In the genomic region with DNA sequence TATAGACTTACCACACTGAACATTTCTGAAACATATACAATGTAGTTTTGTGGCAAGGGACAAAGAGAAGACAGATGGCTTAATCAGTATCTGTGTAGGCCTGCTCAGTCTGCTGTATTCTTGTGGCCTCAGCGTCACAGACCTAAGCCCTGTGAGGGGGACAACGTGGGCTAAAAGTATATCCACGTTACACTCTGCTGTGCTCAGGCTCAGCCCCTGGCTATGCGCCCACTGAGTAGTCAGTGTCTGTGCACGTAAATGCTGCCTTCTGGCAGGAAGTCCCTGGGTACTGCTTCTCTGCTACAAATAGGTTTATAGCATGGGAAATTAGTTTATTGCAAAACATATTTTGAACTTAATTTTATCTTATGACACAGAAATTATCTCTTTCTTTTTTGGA, we compare ENCODE assay signal across 12 mouse cellular contexts.
DNase-seq lines count a peak whose midpoint lies in the region; ATAC-seq and TF ChIP-seq lines count a peak whose summit lies in the region.
"Had no signal": no experiment of that assay in that cellular context is flagged by ENCODE, and none has a peak within 500 bp of the region (broad histone marks: within the 10 kb centered on the region; RNA-seq: fewer than 3 reads in every experiment).

No protein-coding gene starts in this region.

- H3K4me1 ChIP-seq in forebrain, embryonic 13.5 days, result peaks cover 23% of the 10 kb centered on the region
- H3K4me1 ChIP-seq in forebrain, embryonic 11.5 days (replicated peaks; ENCODE audit: control insufficient read depth, insufficient read depth, low read length), result no peaks in the 10 kb centered on the region
- H3K4me1 ChIP-seq in lung, embryonic 14.5 days (ENCODE audit: insufficient read depth), result no peaks in the 10 kb centered on the region
- H3K4me1 ChIP-seq in midbrain, postnatal 0 days (ENCODE audit: insufficient read depth, low read length), result no peaks in the 10 kb centered on the region
- H3K4me1 ChIP-seq: liver, embryonic 12.5 days had no signal

- no peak overlapping the region for H3K4me3 ChIP-seq in forebrain, embryonic 13.5 days
- no peak overlapping the region for H3K4me3 ChIP-seq in forebrain, embryonic 11.5 days (ENCODE audit: low read depth, low read length)
- H3K4me3 ChIP-seq in lung, embryonic 14.5 days (ENCODE audit: low read depth, low read length), result no peak overlapping the region
- H3K4me3 ChIP-seq in midbrain, postnatal 0 days (ENCODE audit: low read depth, low read length), result no peak overlapping the region
- H3K4me3 ChIP-seq: embryonic facial prominence, embryonic 13.5 days; heart, embryonic 10.5 days; liver, embryonic 12.5 days had no signal

- H3K27me3 ChIP-seq in forebrain, embryonic 13.5 days, result no peaks in the 10 kb centered on the region
- H3K27me3 ChIP-seq in forebrain, embryonic 11.5 days (ENCODE audit: control insufficient read depth, insufficient read depth, low read length), result no peaks in the 10 kb centered on the region
- H3K27me3 ChIP-seq in lung, embryonic 14.5 days (ENCODE audit: insufficient read depth, low read length), result no peaks in the 10 kb centered on the region
- H3K27me3 ChIP-seq in midbrain, postnatal 0 days (ENCODE audit: insufficient read depth, low read length), result no peaks in the 10 kb centered on the region
- H3K27me3 ChIP-seq: embryonic facial prominence, embryonic 13.5 days; liver, embryonic 12.5 days had no signal

- 0 out of 2 replicates have a peak, but pooled peaks have one; percentile 33 for ATAC-seq in forebrain, embryonic 13.5 days
- ATAC-seq in forebrain, embryonic 11.5 days (replicated peaks; ENCODE audit: low FRiP score), result no peak
- ATAC-seq in lung, embryonic 14.5 days (ENCODE audit: insufficient read depth), result no peak
- ATAC-seq in midbrain, postnatal 0 days (ENCODE audit: low FRiP score), result no peak
- ATAC-seq in erythroblast, adult 5-6 weeks (replicated peaks; ENCODE audit: low FRiP score, poor library complexity, severe bottlenecking), result no peak
- ATAC-seq: liver, embryonic 12.5 days had no signal

- no peak overlapping the region for H3K9ac ChIP-seq in forebrain, embryonic 13.5 days
- no peak overlapping the region for H3K9ac ChIP-seq in forebrain, embryonic 11.5 days (ENCODE audit: low read length)
- H3K9ac ChIP-seq in lung, embryonic 14.5 days, result no peak overlapping the region
- H3K9ac ChIP-seq in midbrain, postnatal 0 days (replicated peaks; ENCODE audit: low read length, poor library complexity, severe bottlenecking), result no peak overlapping the region
- H3K9ac ChIP-seq: embryonic facial prominence, embryonic 13.5 days; liver, embryonic 12.5 days had no signal

- peaks cover 2% of the 10 kb centered on the region; the same call in 1 of the 2 replicates for H3K36me3 ChIP-seq in forebrain, embryonic 13.5 days (ENCODE audit: poor library complexity, severe bottlenecking)
- H3K36me3 ChIP-seq in forebrain, embryonic 11.5 days (ENCODE audit: control insufficient read depth, insufficient read depth, low read length), result no peaks in the 10 kb centered on the region; the same call in 1 of the 2 replicates
- no peaks in the 10 kb centered on the region for H3K36me3 ChIP-seq in lung, embryonic 14.5 days (ENCODE audit: insufficient read depth)
- H3K36me3 ChIP-seq in midbrain, postnatal 0 days (ENCODE audit: insufficient read depth, low read length), result no peaks in the 10 kb centered on the region
- H3K36me3 ChIP-seq: embryonic facial prominence, embryonic 13.5 days; liver, embryonic 12.5 days had no signal

- no peak overlapping the region for H3K27ac ChIP-seq in forebrain, embryonic 13.5 days
- H3K27ac ChIP-seq in forebrain, embryonic 11.5 days (ENCODE audit: low read depth, low read length), result no peak overlapping the region
- H3K27ac ChIP-seq in lung, embryonic 14.5 days (ENCODE audit: low read depth), result no peak overlapping the region
- H3K27ac ChIP-seq in midbrain, postnatal 0 days (ENCODE audit: low read depth, low read length), result no peak overlapping the region
- H3K27ac ChIP-seq: embryonic facial prominence, embryonic 13.5 days; heart, embryonic 10.5 days; liver, embryonic 12.5 days had no signal

- WGBS in forebrain, embryonic 13.5 days, result 67% methylated on average over 5 of the region's 5 CpGs
- 80% methylated on average over 5 of the region's 5 CpGs for WGBS in forebrain, embryonic 11.5 days
- 61% methylated on average over 5 of the region's 5 CpGs for WGBS in lung, embryonic 14.5 days
- 40% methylated on average over 5 of the region's 5 CpGs for WGBS in midbrain, postnatal 0 days

- no peak overlapping the region for H3K4me2 ChIP-seq in forebrain, embryonic 13.5 days
- H3K4me2 ChIP-seq in forebrain, embryonic 11.5 days (ENCODE audit: low read depth, low read length, severe bottlenecking), result no peak overlapping the region
- no peak overlapping the region for H3K4me2 ChIP-seq in lung, embryonic 14.5 days
- H3K4me2 ChIP-seq in midbrain, postnatal 0 days (ENCODE audit: low read depth, low read length, poor library complexity, severe bottlenecking), result no peak overlapping the region
- H3K4me2 ChIP-seq: embryonic facial prominence, embryonic 13.5 days; liver, embryonic 12.5 days had no signal

- peaks cover 4% of the 10 kb centered on the region for H3K9me3 ChIP-seq in forebrain, embryonic 13.5 days (replicated peaks)
- H3K9me3 ChIP-seq in forebrain, embryonic 11.5 days (ENCODE audit: control insufficient read depth, low read length), result no peaks in the 10 kb centered on the region
- H3K9me3 ChIP-seq in lung, embryonic 14.5 days (ENCODE audit: low read depth, low read length), result no peaks in the 10 kb centered on the region
- no peaks in the 10 kb centered on the region for H3K9me3 ChIP-seq in midbrain, postnatal 0 days (ENCODE audit: low read length)
- H3K9me3 ChIP-seq: embryonic facial prominence, embryonic 13.5 days; heart, embryonic 10.5 days; liver, embryonic 12.5 days had no signal

- DNase-seq in forebrain, embryonic 11.5 days (ENCODE audit: low spot score), result no peak
- DNase-seq in lung, embryonic 14.5 days, result peak; percentile 32
- no peak for DNase-seq in lung, postnatal 25 days (ENCODE audit: low spot score)
- DNase-seq in cerebellum, adult 9-11 months, result peak; percentile 43
- DNase-seq in midbrain, postnatal 0 days (ENCODE audit: low spot score), result peak; percentile 23
- no peak for DNase-seq in adrenal gland, postnatal 36 days
- DNase-seq: lung, postnatal 36 days had no signal

- TF ChIP-seq CTCF in lung, embryonic 14.5 days (IDR thresholded peaks at IDR 0.05; ENCODE audit: low read depth), result no peak
- no peak for TF ChIP-seq CTCF in midbrain, postnatal 0 days (IDR thresholded peaks at IDR 0.05)

Comparison
In these comparisons a context has a peak if more than half of its experiments do, and no peak if none do; other contexts are left out.
1. DNase-seq: peak in lung, embryonic 14.5 days (single experiment), cerebellum, adult 9-11 months (single experiment) and midbrain, postnatal 0 days (single experiment); none in forebrain, embryonic 11.5 days (single experiment), lung, postnatal 25 days (single experiment) and adrenal gland, postnatal 36 days (0 of 2).